Mouse (Mus musculus): ENCODE measurements at regions not wholly inside any gene's neighbourhood (a gene's known extent, or its start where the extent isn't known, plus 50 kb on each side); places are given as distances from the start of the nearest gene placed in this dataset.
A peak's percentile ranks its signal among the peaks of the same experiment; 100 is the strongest.

DNA sequence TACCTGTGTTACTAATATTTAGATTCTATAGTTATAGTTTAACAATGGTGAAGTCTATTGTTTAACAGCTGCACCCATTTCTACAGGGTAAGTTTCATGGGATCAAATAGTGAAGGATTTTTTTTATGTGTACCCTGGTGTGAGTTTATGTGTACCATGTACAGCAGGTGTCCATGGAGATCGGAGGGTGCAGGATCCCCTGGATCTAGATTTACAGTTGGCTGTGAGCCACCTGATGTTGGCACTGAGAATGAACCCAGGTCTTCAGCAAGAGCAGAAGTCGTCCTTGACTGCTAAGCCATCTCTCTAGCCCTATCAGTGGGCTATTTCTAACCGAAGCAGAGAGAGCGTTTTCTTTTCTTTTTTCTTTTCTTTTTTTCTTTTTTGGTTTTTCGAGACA lies 162.4 kb upstream of the Lef1 start:
- H3K4me1 ChIP-seq (replicated peaks; ENCODE audit: control insufficient read depth, insufficient read depth, low read length) = no peaks in the 10 kb centered on the region
- H3K4me2 ChIP-seq (replicated peaks; ENCODE audit: low read depth, low read length) = no peak overlapping the region
- H3K27me3 ChIP-seq (ENCODE audit: control insufficient read depth, insufficient read depth, low read length) = no peaks in the 10 kb centered on the region
- H3K9ac ChIP-seq (ENCODE audit: low read depth, low read length) = no peak overlapping the region
- no peak for DNase-seq (ENCODE audit: low spot score)
- no peaks in the 10 kb centered on the region for H3K36me3 ChIP-seq (ENCODE audit: control insufficient read depth, insufficient read depth, low read length)
- ATAC-seq (ENCODE audit: low FRiP score) = no peak
- no peak overlapping the region for H3K4me3 ChIP-seq (ENCODE audit: low read depth, low read length)
- H3K27ac ChIP-seq (ENCODE audit: low read depth, low read length) = no peak overlapping the region
- no peaks in the 10 kb centered on the region for H3K9me3 ChIP-seq (ENCODE audit: control insufficient read depth, low read length)
- 90% methylated on average over 5 of the region's 5 CpGs for WGBS

DNA sequence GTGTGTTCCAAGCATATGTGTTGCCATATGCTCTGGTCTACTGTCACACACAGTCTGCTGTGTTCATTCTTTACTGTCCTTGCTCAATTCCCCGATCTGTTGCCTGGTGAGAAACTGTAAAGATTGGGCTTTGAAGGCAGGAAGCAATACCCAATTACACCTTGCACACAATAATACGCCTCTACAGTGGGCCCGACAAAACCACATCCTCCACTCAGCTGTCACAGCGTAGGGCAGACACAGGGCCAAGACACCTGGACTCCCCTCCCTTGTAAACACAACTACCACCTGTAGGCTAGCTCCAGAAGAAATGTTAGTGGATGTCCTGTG lies 163.0 kb upstream of the Lef1 start:
- ATAC-seq (ENCODE audit: low FRiP score) = no peak
- 95% methylated on average over 4 of the region's 4 CpGs for WGBS

DNA sequence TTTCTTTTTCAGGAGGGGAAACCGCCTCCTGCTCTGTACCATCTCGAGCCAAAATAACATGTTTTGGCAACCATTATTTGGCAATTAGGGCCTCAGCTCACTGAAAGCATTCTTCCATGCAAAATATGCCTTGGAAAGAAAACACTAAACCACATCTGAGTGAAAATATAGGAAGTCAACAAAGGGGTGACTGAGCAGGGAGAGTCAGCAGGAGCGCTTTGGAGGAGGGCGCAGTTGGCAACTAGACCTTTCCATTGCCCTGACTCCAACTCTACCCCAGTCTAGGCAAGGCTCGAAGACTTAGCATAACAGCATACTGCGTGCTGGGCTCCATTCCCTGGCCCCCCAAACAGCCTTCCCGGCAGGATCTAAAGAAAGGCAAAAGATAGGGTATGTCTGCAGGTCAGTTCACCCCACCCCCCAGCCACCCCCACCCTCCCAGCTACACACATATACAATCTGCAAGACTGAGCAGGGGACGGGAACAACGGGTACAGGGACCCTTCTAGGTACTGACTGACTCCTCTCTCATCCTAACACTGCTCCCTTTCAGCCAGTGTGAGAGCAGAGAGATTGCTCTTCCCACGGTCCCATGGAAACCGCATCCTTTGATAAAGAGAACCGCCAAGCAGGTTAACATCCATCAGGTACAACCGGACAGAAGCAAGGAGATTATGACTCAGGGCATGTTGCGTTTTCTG lies 163.5 kb upstream of the Lef1 start:
- Histone ChIP-seq H3K9ac (ENCODE audit: low read depth, low read length) (no peak overlapping the region), H3K4me2 (replicated peaks; ENCODE audit: low read depth, low read length) (peak overlapping the region; percentile 65), H3K4me1 (replicated peaks; ENCODE audit: control insufficient read depth, insufficient read depth, low read length) (no peaks in the 10 kb centered on the region), H3K27me3 (ENCODE audit: control insufficient read depth, insufficient read depth, low read length) (no peaks in the 10 kb centered on the region), H3K4me3 (ENCODE audit: low read depth, low read length) (peak overlapping the region; percentile 33), H3K27ac (ENCODE audit: low read depth, low read length) (no peak overlapping the region), H3K9me3 (ENCODE audit: control insufficient read depth, low read length) (no peaks in the 10 kb centered on the region), H3K36me3 (ENCODE audit: control insufficient read depth, insufficient read depth, low read length) (no peaks in the 10 kb centered on the region)
- 77% methylated on average over 14 of the region's 14 CpGs for WGBS
- no peak for DNase-seq (ENCODE audit: low spot score)
- ATAC-seq (ENCODE audit: low FRiP score) = peak; percentile 55; the same call in 1 of the 2 replicates

More for the DNA sequence above, 163.0 kb upstream of the Lef1 start:
- no peaks in the 10 kb centered on the region for H3K36me3 ChIP-seq (ENCODE audit: control insufficient read depth, insufficient read depth, low read length)
- H3K27ac ChIP-seq (ENCODE audit: low read depth, low read length) = no peak overlapping the region
- no peaks in the 10 kb centered on the region for H3K4me1 ChIP-seq (replicated peaks; ENCODE audit: control insufficient read depth, insufficient read depth, low read length)
- H3K4me3 ChIP-seq (ENCODE audit: low read depth, low read length) = no peak overlapping the region
- no peak overlapping the region for H3K9ac ChIP-seq (ENCODE audit: low read depth, low read length)
- no peaks in the 10 kb centered on the region for H3K9me3 ChIP-seq (ENCODE audit: control insufficient read depth, low read length)
- no peak for DNase-seq (ENCODE audit: low spot score)
- no peak overlapping the region for H3K4me2 ChIP-seq (replicated peaks; ENCODE audit: low read depth, low read length)
- no peaks in the 10 kb centered on the region for H3K27me3 ChIP-seq (ENCODE audit: control insufficient read depth, insufficient read depth, low read length)

GRCm38 (mm10) chr3:130945861-130946449 lies 164.3 kb upstream of the Lef1 start:
- Histone ChIP-seq H3K4me2 (replicated peaks; ENCODE audit: low read depth, low read length) (peak overlapping the region; percentile 65), H3K4me3 (ENCODE audit: low read depth, low read length) (peak overlapping the region; percentile 33), H3K27me3 (ENCODE audit: control insufficient read depth, insufficient read depth, low read length) (no peaks in the 10 kb centered on the region), H3K36me3 (ENCODE audit: control insufficient read depth, insufficient read depth, low read length) (no peaks in the 10 kb centered on the region), H3K27ac (ENCODE audit: low read depth, low read length) (peak overlapping the region; percentile 70), H3K4me1 (replicated peaks; ENCODE audit: control insufficient read depth, insufficient read depth, low read length) (no peaks in the 10 kb centered on the region), H3K9ac (ENCODE audit: low read depth, low read length) (peak overlapping the region; percentile 75), H3K9me3 (ENCODE audit: control insufficient read depth, low read length) (no peaks in the 10 kb centered on the region)
- ATAC-seq (ENCODE audit: low FRiP score) (peak; percentile 86), DNase-seq (ENCODE audit: low spot score) (peak; percentile 80)
- WGBS = 1% methylated on average over 23 of the region's 25 CpGs

- peak; percentile 23; the same call in 1 of the 2 replicates for ATAC-seq (ENCODE audit: low FRiP score)
- 10% methylated on average over 7 of the region's 7 CpGs for WGBS
Observed at GRCm38 (mm10) chr3:130945396-130945795, 164.9 kb upstream of the Lef1 start.

DNA sequence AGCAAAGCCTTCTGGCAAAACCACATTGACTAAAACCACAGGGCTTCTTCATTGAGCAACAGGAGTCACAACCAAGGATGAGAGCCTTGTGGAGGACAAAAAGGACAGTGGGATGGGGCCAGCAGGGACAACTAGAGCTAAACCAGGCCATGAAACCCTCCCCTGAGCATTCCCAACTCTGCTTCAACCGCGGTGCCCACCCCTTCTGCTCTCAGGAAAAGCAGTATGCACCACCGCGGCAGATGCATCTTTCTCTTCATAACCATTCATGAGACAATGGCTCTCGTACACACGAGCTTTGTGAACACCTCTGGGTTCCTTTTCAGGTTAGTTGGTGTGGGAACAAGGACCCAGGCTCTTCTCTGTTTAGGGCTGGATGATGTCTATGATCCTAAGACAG lies 166.0 kb upstream of the Lef1 start:
- H3K9me3 ChIP-seq (ENCODE audit: control insufficient read depth, low read length) = no peaks in the 10 kb centered on the region
- WGBS = 95% methylated on average over 6 of the region's 6 CpGs
- H3K9ac ChIP-seq (ENCODE audit: low read depth, low read length) = no peak overlapping the region
- H3K27me3 ChIP-seq (ENCODE audit: control insufficient read depth, insufficient read depth, low read length) = no peaks in the 10 kb centered on the region
- H3K4me1 ChIP-seq (replicated peaks; ENCODE audit: control insufficient read depth, insufficient read depth, low read length) = no peaks in the 10 kb centered on the region
- H3K36me3 ChIP-seq (ENCODE audit: control insufficient read depth, insufficient read depth, low read length) = no peaks in the 10 kb centered on the region
- no peak overlapping the region for H3K4me2 ChIP-seq (replicated peaks; ENCODE audit: low read depth, low read length)
- no peak overlapping the region for H3K4me3 ChIP-seq (ENCODE audit: low read depth, low read length)
- no peak overlapping the region for H3K27ac ChIP-seq (ENCODE audit: low read depth, low read length)
- ATAC-seq (ENCODE audit: low FRiP score) = no peak
- no peak for DNase-seq (ENCODE audit: low spot score)

More at GRCm38 (mm10) chr3:130945396-130945795, 164.9 kb upstream of the Lef1 start:
- Histone ChIP-seq H3K9ac (ENCODE audit: low read depth, low read length) (peak overlapping the region; percentile 75; the same call in 1 of the 2 replicates), H3K9me3 (ENCODE audit: control insufficient read depth, low read length) (no peaks in the 10 kb centered on the region), H3K27me3 (ENCODE audit: control insufficient read depth, insufficient read depth, low read length) (no peaks in the 10 kb centered on the region), H3K4me3 (ENCODE audit: low read depth, low read length) (peak overlapping the region; percentile 33), H3K27ac (ENCODE audit: low read depth, low read length) (peak overlapping the region; percentile 70; the same call in 1 of the 2 replicates), H3K4me2 (replicated peaks; ENCODE audit: low read depth, low read length) (peak overlapping the region; percentile 65), H3K36me3 (ENCODE audit: control insufficient read depth, insufficient read depth, low read length) (no peaks in the 10 kb centered on the region), H3K4me1 (replicated peaks; ENCODE audit: control insufficient read depth, insufficient read depth, low read length) (no peaks in the 10 kb centered on the region)
- peak; percentile 35 for DNase-seq (ENCODE audit: low spot score)

DNA sequence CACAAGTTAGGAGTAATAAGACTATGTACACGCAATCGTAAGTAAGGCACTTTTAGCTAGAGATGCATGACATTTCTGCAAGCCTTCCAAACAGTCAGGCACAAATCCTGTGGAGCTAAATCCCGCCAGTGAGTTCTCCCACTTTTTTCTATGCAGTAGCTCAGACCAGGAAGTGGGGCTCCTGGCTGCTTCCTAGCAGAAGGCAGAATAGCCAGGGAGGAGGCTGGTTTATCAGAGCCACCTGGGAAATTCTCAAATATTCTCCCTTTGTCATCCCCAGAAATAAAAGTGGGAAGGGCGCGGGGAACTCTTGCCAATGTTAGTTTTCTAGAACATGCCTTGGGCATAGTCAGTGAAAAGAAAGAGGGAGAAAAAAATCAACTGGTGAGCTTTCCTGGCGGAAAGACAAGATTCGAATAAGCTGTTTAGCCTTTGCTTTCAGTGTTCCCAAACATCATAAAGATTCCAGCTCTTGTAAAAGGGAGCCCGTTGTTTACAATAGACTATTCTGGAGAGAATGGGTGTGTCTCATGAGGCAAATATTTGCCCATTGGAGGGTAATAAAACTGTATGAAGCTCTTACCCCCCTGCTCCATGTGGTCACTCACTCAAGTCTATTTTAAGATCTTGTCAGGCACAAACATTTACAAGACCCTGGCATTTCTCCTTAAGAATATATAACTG lies 167.2 kb upstream of the Lef1 start:
- Histone ChIP-seq H3K27ac (ENCODE audit: low read depth, low read length) (no peak overlapping the region), H3K27me3 (ENCODE audit: control insufficient read depth, insufficient read depth, low read length) (no peaks in the 10 kb centered on the region)

DNA sequence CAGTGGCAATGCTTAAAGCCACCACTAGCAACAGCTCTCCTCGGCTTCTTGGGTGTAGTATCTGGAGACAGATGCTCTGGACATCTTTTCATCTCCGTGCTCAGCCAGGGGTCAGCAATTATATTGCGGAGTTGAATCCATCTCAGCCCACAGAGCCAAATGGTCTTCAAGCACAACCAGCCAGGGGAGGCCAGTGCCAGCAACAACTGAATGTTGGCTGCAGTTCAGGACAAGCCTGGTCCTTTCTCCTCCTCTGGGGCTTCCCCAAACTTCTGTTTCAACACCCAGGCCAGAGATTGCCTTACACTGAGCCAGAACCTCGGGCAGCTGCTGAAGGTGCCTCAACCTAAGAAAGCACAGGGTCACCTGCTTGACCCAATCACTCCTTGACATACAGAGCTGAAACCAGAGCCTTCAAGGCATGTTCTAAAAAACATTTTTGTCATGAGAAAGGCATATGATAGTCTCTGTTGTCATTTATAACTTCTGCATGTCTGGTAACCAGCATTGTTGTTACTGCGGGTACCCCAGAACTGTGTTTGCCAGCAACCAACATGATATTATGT lies 169.9 kb upstream of the Lef1 start:
- no peak for ATAC-seq (ENCODE audit: low FRiP score)
- H3K9ac ChIP-seq (ENCODE audit: low read depth, low read length) = no peak overlapping the region
- no peak overlapping the region for H3K4me3 ChIP-seq (ENCODE audit: low read depth, low read length)
- H3K4me2 ChIP-seq (replicated peaks; ENCODE audit: low read depth, low read length) = no peak overlapping the region
- no peak overlapping the region for H3K27ac ChIP-seq (ENCODE audit: low read depth, low read length)
- no peak for DNase-seq (ENCODE audit: low spot score)
- no peaks in the 10 kb centered on the region for H3K27me3 ChIP-seq (ENCODE audit: control insufficient read depth, insufficient read depth, low read length)
- no peaks in the 10 kb centered on the region for H3K4me1 ChIP-seq (replicated peaks; ENCODE audit: control insufficient read depth, insufficient read depth, low read length)
- no peaks in the 10 kb centered on the region for H3K9me3 ChIP-seq (ENCODE audit: control insufficient read depth, low read length)
- WGBS = 86% methylated on average over 5 of the region's 5 CpGs
- no peaks in the 10 kb centered on the region for H3K36me3 ChIP-seq (ENCODE audit: control insufficient read depth, insufficient read depth, low read length)

More for the DNA sequence above, 167.2 kb upstream of the Lef1 start:
- DNase-seq (ENCODE audit: low spot score) (no peak), ATAC-seq (ENCODE audit: low FRiP score) (no peak)
- no peaks in the 10 kb centered on the region for H3K9me3 ChIP-seq (ENCODE audit: control insufficient read depth, low read length)
- no peak overlapping the region for H3K9ac ChIP-seq (ENCODE audit: low read depth, low read length)
- H3K36me3 ChIP-seq (ENCODE audit: control insufficient read depth, insufficient read depth, low read length) = no peaks in the 10 kb centered on the region
- H3K4me3 ChIP-seq (ENCODE audit: low read depth, low read length) = no peak overlapping the region
- no peak overlapping the region for H3K4me2 ChIP-seq (replicated peaks; ENCODE audit: low read depth, low read length)
- no peaks in the 10 kb centered on the region for H3K4me1 ChIP-seq (replicated peaks; ENCODE audit: control insufficient read depth, insufficient read depth, low read length)
- 91% methylated on average over 8 of the region's 8 CpGs for WGBS
